Mouse (Mus musculus) T-helper 1 cell (primary cell): ENCODE results near the gene Serpina10.
"Not testable (repeated sequence)": the region's sequence is repeated elsewhere in the genome, so short reads cannot be mapped to it uniquely, and the experiment has no call there.

Experiments
- in situ Hi-C: fragments of 300-600 bp; cut with MboI, MseI; formaldehyde crosslinking; loops from one replicate; pipeline ENCODE4 v1.15.1; 2025; ENCODE audit warnings: high pct_unique_total_duplicates

Gene Serpina10

DNA sequence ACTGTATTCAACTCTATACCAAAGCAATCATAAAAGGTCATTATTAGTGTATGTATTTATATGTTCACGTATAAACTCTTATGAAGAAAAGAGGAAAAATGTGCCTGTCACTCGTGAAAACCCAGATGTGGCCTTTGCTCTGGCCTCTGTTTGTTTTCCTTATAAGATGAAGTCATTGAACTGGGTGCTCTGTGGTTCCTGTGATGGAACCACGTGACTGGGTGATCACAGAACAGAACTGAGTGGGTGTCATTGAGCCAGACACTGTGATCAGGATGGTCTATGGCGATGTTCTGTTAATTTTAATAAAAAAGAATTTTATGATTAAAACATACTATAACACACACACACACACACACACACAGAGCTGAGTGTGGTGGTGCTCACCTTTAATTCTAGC lies 15.5 kb downstream of the Serpina10 start:
- in situ Hi-C loops, result no loop called here

DNA sequence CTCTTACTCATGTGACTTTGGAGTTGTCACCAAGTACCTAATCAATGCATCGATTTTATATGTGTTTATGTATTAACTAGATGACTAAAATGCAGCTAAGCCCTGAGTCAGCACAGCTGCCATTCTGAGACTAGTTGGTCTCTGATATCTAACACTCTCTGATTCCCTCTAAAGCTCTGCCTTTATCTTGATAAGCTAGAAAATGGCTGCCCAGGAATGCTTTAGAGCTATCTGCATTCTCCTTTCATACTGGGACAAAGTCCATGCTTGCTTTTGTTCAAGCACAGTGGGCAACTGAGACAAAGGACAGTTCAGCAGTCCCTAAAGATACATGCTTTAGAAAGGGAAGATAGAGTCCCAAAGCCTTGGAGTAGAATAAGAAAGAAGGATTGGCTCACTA lies 16.1 kb downstream of the Serpina10 start:
- in situ Hi-C loops, result no loop called here

DNA sequence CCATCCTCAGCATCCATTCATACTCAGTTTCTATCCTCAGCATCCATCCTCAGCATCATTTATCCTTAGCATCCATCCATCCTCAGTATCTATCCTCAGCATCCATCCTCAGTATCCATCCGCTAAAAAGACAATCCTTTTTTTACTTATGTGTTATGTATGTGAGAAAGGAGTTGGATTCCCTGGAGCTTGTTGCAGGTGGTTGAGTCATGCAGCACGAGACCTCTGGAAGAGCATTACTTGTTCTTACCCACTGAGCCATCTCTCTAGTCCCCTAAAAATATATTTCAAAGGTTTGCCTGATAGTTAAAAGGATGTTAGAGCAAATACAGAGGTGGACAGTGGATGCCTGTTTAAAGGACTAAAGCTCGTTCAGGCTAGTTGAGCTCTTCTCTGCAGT lies 29.4 kb downstream of the Serpina10 start:
- in situ Hi-C loops, result no loop called here

DNA sequence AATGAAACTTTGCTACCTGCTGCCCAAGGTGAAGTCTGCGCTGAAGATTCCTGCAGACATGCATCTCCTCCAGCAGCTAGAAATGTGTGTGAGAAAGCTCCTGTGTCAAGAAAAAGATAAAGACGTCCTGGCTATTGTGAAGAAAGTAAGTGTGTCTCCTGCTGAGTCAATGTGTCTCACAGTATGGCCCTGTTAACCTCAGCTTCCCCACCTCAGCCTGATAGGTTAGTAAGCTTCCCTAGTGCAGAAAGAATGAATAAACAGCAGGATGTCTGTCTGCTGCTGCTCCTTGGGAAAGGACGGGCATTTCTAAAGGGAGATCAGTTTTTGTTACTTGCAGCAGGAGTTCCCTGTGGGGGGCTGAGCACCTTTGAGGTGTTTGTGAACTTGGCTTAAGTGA lies 30.9 kb downstream of the Serpina10 start:
- in situ Hi-C loops, result no loop called here

DNA sequence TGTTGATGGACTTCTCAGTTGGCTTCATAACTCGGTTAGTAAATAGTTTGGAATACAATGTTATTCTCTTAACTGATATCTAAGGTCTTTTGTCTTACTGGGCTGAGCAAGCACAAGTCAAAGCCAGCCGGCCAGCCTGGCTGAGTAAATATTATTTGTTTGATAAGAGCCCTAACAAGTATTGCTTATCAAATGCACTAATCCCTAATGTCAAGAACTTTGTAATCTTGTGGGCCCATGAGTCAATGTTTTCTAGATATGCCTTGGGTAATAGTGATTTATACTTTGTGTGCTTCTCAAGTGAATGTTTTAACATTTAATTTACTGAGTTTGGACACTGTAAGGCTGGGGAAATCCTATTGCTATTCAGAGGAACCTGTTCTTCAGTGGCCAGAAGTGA lies 32.8 kb downstream of the Serpina10 start:
- in situ Hi-C loops, result no loop called here

DNA sequence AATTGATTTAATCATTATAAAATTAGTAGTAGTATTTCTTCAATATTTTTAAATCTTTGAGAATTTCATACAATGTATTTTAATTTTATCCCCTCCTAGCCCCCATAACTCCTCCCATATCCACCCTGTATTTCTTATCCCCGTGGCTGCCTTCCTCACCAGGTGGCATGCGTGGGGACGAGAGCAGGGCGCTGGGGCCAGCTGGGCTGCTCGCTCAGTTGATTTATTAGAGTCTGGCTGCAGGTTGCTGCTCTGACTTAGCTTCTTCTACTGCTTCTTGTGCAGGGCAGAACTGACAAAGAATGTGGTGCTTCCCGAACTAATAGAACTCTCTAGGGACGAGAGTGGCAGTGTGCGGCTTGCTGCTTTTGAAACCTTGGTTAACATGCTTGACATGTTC lies 47.5 kb downstream of the Serpina10 start:
- in situ Hi-C loops, result no loop called here

DNA sequence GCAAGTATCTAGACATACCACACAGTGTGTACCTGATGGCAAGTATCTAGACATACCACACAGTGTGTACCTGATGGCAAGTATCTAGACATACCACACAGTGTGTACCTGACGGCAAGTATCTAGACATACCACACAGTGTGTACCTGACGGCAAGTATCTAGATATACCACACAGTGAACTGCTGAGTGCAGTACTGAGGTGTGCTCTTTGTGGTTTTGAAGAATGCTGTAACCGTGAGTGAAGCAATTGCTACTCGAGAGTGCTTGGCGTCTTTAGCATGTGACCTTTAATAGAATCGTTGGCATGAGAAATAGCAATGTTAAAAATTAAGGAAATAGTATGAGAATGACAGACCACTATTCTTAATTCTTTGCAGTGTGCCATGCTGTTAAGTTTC lies 53.1 kb downstream of the Serpina10 start:
- in situ Hi-C loops, result not testable (repeated sequence)

DNA sequence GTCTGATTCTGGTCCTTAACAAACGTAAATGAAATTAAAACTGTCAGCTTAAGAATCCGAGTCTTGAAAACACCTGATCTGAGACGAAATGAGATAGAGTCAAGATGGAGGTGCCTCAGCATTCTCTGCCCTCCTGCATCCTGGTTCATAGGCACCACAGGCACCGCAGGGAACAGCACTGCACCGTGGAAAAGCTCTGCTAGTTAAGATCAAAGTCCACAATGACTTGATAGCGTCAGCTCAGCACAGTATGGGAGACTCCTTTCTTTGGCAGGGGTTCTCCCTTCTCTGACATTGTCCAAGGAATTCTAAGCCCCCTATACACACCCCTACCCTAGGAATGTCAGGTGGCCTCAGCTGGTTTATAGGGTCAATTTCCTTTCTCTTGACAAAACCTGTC lies 61.6 kb downstream of the Serpina10 start:
- in situ Hi-C loops, result no loop called here

DNA sequence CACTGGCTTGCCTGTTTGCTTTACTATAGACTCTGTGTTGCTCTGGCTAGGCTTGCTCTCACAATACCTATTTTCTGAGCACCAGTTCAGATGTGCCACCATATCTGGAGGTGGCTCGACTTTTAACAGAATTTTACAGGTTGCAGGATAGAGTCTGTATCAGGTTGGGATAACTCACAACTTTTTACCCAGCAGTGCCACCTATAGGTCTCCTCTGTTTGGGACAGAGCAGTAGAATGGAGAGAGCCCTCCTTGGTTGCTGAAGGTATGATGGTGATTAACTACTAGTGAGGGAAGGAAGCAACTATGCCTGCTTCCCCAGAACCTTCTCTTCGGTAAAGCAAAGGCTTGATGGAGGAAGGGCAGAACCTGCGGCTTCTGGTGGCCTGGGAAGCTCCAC lies 64.1 kb downstream of the Serpina10 start:
- in situ Hi-C loops, result no loop called here

DNA sequence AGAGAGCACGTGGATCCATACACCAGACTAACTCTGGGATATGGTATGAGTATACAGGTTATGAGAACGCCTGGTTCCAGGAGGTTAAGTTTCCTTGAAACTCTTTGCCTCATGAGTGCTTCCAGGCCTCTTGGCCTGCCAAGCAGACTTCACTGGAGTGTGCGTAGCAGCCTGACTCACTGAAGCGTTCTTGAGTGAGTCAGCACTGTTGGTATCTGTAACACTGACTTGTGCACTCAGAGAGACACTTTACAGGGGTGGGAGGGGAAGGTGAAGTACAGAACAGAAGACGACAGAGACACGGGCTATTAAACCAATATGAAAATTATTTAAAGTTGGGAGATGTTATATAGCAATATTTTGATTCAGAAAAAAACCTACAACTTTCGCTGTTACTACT lies 66.1 kb downstream of the Serpina10 start:
- in situ Hi-C loops, result no loop called here
